Mouse (Mus musculus): ENCODE data around the gene Pprc1.

Pprc1 gene

DNA sequence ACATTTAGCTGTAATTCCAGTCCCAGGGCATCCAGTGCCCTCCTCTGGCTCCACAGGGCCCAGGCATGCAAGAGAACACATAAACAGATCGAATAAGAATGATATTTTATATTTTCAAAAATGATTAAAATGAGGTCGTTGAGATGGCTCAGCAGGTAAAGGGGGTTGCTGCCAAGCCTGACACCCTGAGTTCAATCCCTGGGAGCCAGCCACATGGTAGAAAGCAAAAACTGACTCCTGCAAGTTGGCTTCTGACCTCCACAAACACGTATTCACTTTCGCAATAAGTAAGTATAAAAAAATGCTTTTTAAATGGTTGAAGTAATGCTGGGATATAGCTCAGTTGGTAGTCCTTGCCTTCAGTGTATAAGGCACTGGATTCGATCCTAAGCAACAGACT is 66.1 kb downstream of the Pprc1 start:
- no peak for DNase-seq (ENCODE audit: low spot score in 2 of 2)

GRCm38 (mm10) chr19:46114617-46115016 is 69.9 kb downstream of the Pprc1 start:
- DNase-seq (ENCODE audit: low spot score in 2 of 2) = no peak

- no peak for DNase-seq (ENCODE audit: low spot score in 2 of 2)
These were observed 74.8 kb downstream of the Pprc1 start for GRCm38 (mm10) chr19:46119458-46119857.

DNA sequence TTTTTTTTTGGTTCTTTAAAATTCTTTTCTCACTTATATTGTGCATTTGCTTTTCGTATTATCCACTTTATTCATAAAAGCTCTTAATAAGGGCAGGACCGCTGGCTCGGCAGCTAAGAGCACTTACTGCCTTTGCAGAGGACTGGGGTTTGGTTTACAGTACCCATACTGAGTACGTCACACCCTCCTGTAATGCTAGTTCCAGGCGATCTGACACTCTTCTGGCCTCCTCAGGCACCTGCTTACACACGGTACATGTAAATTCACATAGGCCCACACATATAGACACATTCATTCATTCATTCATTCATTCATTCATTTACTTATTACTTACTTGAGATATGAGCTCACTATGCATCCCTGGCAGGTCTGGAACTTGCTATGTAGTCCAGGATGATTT is 76.2 kb downstream of the Pprc1 start:
- no peak for DNase-seq (ENCODE audit: low spot score in 2 of 2)

Measured in spleen, postnatal 36 days (tissue).